Mouse (Mus musculus): ENCODE results near the gene Cisd1.

DNA sequence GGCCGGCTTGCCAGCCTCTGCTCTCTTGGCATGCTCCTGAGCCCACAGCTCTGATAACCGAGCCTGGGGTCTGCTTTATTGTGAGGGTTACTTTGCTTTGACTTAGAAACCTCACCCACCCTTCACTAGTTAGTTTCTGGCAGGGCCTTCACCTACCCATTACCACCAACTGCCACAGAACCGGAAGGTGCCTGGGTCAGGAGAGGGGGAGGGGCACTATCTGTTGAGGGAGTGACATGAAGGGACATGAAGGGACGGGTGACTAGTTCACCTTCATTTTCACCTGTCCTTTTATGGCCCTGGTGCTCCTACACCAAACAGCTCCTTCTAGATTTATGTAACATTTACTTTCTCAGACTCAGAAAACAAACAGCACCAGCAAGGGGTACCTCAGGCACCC lies 5.3 kb downstream of the Cisd1 start:
- TF ChIP-seq CTCF (IDR thresholded peaks at IDR 0.05; ENCODE audit: low read depth, low read length) (no peak), POLR2A (IDR thresholded peaks at IDR 0.05; ENCODE audit: borderline replicate concordance, low read depth, low read length) (no peak)

All from bone marrow macrophage, adult 2 months (primary cell).